Mouse (Mus musculus): ENCODE measurements around the gene Glrb. TPM values are rescaled to one million over a fixed set of nuclear protein-coding genes. Genes with fewer than 3 reads are reported as not detected.

Glrb gene
- polyA plus RNA-seq, 1 experiment from 2014 or later = 14.7 TPM

DNA sequence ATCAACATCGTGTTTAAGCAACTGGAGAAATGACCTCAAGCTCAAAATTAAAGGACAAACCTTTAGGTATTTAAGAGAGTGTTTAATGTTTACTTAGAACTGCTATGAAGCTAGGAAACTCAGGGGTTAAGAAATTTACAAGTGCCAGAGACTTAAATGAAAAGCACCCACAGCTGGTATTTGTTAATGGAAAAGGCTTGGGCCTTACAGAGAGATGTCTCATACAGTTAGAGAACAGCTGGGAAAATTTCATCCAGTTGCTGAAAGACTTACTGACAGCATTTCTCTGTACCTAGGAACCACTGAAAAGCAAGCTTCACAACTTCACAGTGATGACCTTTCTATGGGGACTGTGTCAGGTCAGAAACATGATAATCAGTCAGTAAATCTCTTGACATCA lies 28.3 kb downstream of the Glrb start:
- Histone ChIP-seq H3K9ac (ENCODE audit: low read depth, low read length) (no peak overlapping the region), H3K4me2 (replicated peaks; ENCODE audit: low read depth, low read length) (no peak overlapping the region), H3K4me1 (replicated peaks; ENCODE audit: control insufficient read depth, insufficient read depth, low read length) (no peaks in the 10 kb centered on the region), H3K36me3 (ENCODE audit: control insufficient read depth, insufficient read depth, low read length) (no peaks in the 10 kb centered on the region), H3K27ac (ENCODE audit: low read depth, low read length) (no peak overlapping the region), H3K27me3 (ENCODE audit: control insufficient read depth, insufficient read depth, low read length) (no peaks in the 10 kb centered on the region), H3K9me3 (ENCODE audit: control insufficient read depth, low read length) (no peaks in the 10 kb centered on the region), H3K4me3 (ENCODE audit: low read depth, low read length) (no peak overlapping the region)
- DNase-seq (ENCODE audit: low spot score) (no peak), ATAC-seq (ENCODE audit: low FRiP score) (no peak)
- 66% methylated on average over 1 of the region's 1 CpGs for WGBS

DNA sequence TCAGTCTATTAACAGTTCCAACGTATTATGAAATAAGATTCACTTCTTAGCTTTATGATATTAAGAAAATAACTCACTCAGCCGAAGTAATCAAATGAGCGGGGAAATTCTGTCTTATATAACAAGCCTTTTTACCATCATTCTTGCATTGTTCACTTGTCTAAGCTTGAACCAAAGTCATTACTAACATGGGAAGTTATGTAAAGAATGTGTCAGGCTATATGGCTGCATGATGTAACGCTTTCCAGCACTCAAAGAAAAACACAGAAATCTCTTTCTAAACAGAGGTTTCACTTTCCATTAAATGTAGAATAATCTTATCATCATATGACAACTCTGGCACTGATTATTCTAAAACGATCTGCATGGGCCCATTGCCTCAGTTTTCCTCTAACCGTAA lies 29.9 kb downstream of the Glrb start:
- WGBS = 79% methylated on average over 6 of the region's 6 CpGs

GRCm38 (mm10) chr3:80880660-80881293 lies 32.7 kb downstream of the Glrb start:
- no peak for DNase-seq (ENCODE audit: low spot score)
- no peaks in the 10 kb centered on the region for H3K36me3 ChIP-seq (ENCODE audit: control insufficient read depth, insufficient read depth, low read length)
- H3K9me3 ChIP-seq (ENCODE audit: control insufficient read depth, low read length) = no peaks in the 10 kb centered on the region
- no peak overlapping the region for H3K9ac ChIP-seq (ENCODE audit: low read depth, low read length)
- H3K4me1 ChIP-seq (replicated peaks; ENCODE audit: control insufficient read depth, insufficient read depth, low read length) = no peaks in the 10 kb centered on the region
- H3K4me2 ChIP-seq (replicated peaks; ENCODE audit: low read depth, low read length) = no peak overlapping the region
- no peaks in the 10 kb centered on the region for H3K27me3 ChIP-seq (ENCODE audit: control insufficient read depth, insufficient read depth, low read length)
- H3K27ac ChIP-seq (ENCODE audit: low read depth, low read length) = no peak overlapping the region
- no peak overlapping the region for H3K4me3 ChIP-seq (ENCODE audit: low read depth, low read length)
- peak; percentile 53 for ATAC-seq (ENCODE audit: low FRiP score)
- WGBS = 81% methylated on average over 6 of the region's 6 CpGs

More for the DNA sequence above, 29.9 kb downstream of the Glrb start:
- Histone ChIP-seq H3K4me1 (replicated peaks; ENCODE audit: control insufficient read depth, insufficient read depth, low read length) (no peaks in the 10 kb centered on the region), H3K36me3 (ENCODE audit: control insufficient read depth, insufficient read depth, low read length) (no peaks in the 10 kb centered on the region), H3K9ac (ENCODE audit: low read depth, low read length) (no peak overlapping the region), H3K27ac (ENCODE audit: low read depth, low read length) (no peak overlapping the region), H3K4me2 (replicated peaks; ENCODE audit: low read depth, low read length) (no peak overlapping the region), H3K9me3 (ENCODE audit: control insufficient read depth, low read length) (no peaks in the 10 kb centered on the region), H3K4me3 (ENCODE audit: low read depth, low read length) (no peak overlapping the region), H3K27me3 (ENCODE audit: control insufficient read depth, insufficient read depth, low read length) (no peaks in the 10 kb centered on the region)
- no peak for DNase-seq (ENCODE audit: low spot score)
- ATAC-seq (ENCODE audit: low FRiP score) = no peak

- no peak overlapping the region for H3K4me3 ChIP-seq (ENCODE audit: low read depth, low read length)
- H3K27me3 ChIP-seq (ENCODE audit: control insufficient read depth, insufficient read depth, low read length) = no peaks in the 10 kb centered on the region
- H3K36me3 ChIP-seq (ENCODE audit: control insufficient read depth, insufficient read depth, low read length) = no peaks in the 10 kb centered on the region
- H3K4me1 ChIP-seq (replicated peaks; ENCODE audit: control insufficient read depth, insufficient read depth, low read length) = no peaks in the 10 kb centered on the region
- ATAC-seq (ENCODE audit: low FRiP score) (no peak), DNase-seq (ENCODE audit: low spot score) (peak; percentile 47)
- no peak overlapping the region for H3K27ac ChIP-seq (ENCODE audit: low read depth, low read length)
- no peak overlapping the region for H3K4me2 ChIP-seq (replicated peaks; ENCODE audit: low read depth, low read length)
- 54% methylated on average over 5 of the region's 5 CpGs for WGBS
- no peaks in the 10 kb centered on the region for H3K9me3 ChIP-seq (ENCODE audit: control insufficient read depth, low read length)
- H3K9ac ChIP-seq (ENCODE audit: low read depth, low read length) = no peak overlapping the region
Observed at GRCm38 (mm10) chr3:80878571-80878970, 34.9 kb downstream of the Glrb start.

GRCm38 (mm10) chr3:80874690-80875353 lies 38.6 kb downstream of the Glrb start:
- H3K9ac ChIP-seq (ENCODE audit: low read depth, low read length) = no peak overlapping the region
- ATAC-seq (ENCODE audit: low FRiP score) = no peak

DNA sequence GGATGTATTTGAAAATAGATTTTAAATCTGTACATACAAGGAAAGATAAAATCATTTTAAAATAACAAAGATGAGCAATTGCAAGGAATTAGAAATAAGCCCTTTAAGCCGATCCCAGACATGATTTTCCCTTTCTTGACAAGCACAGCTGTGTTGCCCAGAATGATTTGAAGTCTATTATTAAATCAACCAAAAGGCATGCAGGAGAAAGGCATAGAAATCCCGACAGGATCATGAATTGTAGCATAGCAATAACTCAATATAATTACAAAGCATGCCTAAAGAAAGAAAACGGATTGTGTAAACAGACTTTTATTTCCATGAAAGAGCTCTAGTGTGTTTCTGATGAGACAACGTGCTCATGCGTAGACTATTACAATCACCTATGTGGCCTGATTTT lies 39.4 kb downstream of the Glrb start:
- WGBS = 83% methylated on average over 5 of the region's 5 CpGs

More at GRCm38 (mm10) chr3:80874690-80875353, 38.6 kb downstream of the Glrb start:
- Histone ChIP-seq H3K4me3 (ENCODE audit: low read depth, low read length) (no peak overlapping the region), H3K4me2 (replicated peaks; ENCODE audit: low read depth, low read length) (no peak overlapping the region), H3K36me3 (ENCODE audit: control insufficient read depth, insufficient read depth, low read length) (no peaks in the 10 kb centered on the region), H3K27ac (ENCODE audit: low read depth, low read length) (no peak overlapping the region), H3K9me3 (ENCODE audit: control insufficient read depth, low read length) (no peaks in the 10 kb centered on the region), H3K4me1 (replicated peaks; ENCODE audit: control insufficient read depth, insufficient read depth, low read length) (no peaks in the 10 kb centered on the region), H3K27me3 (ENCODE audit: control insufficient read depth, insufficient read depth, low read length) (no peaks in the 10 kb centered on the region)
- WGBS = 77% methylated on average over 7 of the region's 7 CpGs
- DNase-seq (ENCODE audit: low spot score) = no peak

GRCm38 (mm10) chr3:80871472-80872171 lies 41.8 kb downstream of the Glrb start:
- no peak overlapping the region for H3K4me2 ChIP-seq (replicated peaks; ENCODE audit: low read depth, low read length)
- DNase-seq (ENCODE audit: low spot score) (no peak), ATAC-seq (ENCODE audit: low FRiP score) (no peak)
- 94% methylated on average over 1 of the region's 1 CpGs for WGBS
- H3K4me3 ChIP-seq (ENCODE audit: low read depth, low read length) = no peak overlapping the region
- no peak overlapping the region for H3K27ac ChIP-seq (ENCODE audit: low read depth, low read length)
- no peak overlapping the region for H3K9ac ChIP-seq (ENCODE audit: low read depth, low read length)
- no peaks in the 10 kb centered on the region for H3K27me3 ChIP-seq (ENCODE audit: control insufficient read depth, insufficient read depth, low read length)
- no peaks in the 10 kb centered on the region for H3K9me3 ChIP-seq (ENCODE audit: control insufficient read depth, low read length)
- H3K36me3 ChIP-seq (ENCODE audit: control insufficient read depth, insufficient read depth, low read length) = no peaks in the 10 kb centered on the region
- no peaks in the 10 kb centered on the region for H3K4me1 ChIP-seq (replicated peaks; ENCODE audit: control insufficient read depth, insufficient read depth, low read length)

More for the DNA sequence above, 39.4 kb downstream of the Glrb start:
- Histone ChIP-seq H3K9ac (ENCODE audit: low read depth, low read length) (no peak overlapping the region), H3K4me3 (ENCODE audit: low read depth, low read length) (no peak overlapping the region), H3K9me3 (ENCODE audit: control insufficient read depth, low read length) (no peaks in the 10 kb centered on the region), H3K4me1 (replicated peaks; ENCODE audit: control insufficient read depth, insufficient read depth, low read length) (no peaks in the 10 kb centered on the region), H3K36me3 (ENCODE audit: control insufficient read depth, insufficient read depth, low read length) (no peaks in the 10 kb centered on the region), H3K27me3 (ENCODE audit: control insufficient read depth, insufficient read depth, low read length) (no peaks in the 10 kb centered on the region), H3K27ac (ENCODE audit: low read depth, low read length) (no peak overlapping the region), H3K4me2 (replicated peaks; ENCODE audit: low read depth, low read length) (no peak overlapping the region)
- DNase-seq (ENCODE audit: low spot score) (no peak), ATAC-seq (ENCODE audit: low FRiP score) (no peak)

DNA sequence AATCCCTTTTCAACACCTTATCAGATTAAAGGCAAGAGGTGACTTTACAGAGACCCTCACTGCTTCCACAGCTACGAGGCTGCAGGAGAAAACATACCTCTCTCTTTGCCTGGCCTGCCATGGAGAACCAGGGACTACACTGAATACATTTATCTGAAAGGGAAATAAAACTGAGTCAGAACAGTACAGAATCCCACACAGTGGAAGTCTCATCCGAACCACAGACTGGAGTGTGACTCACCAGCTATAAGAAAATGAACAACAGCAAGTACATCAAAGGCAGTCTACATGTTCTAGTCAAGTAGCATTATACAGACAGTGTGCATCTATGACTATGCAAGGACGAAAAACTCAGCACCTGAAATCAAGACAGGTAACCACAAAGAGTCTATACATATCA lies 46.1 kb downstream of the Glrb start:
- ATAC-seq (ENCODE audit: low FRiP score) (no peak), DNase-seq (ENCODE audit: low spot score) (no peak)
- H3K4me1 ChIP-seq (replicated peaks; ENCODE audit: control insufficient read depth, insufficient read depth, low read length) = no peaks in the 10 kb centered on the region
- 79% methylated on average over 3 of the region's 3 CpGs for WGBS
- no peak overlapping the region for H3K4me2 ChIP-seq (replicated peaks; ENCODE audit: low read depth, low read length)
- H3K27me3 ChIP-seq (ENCODE audit: control insufficient read depth, insufficient read depth, low read length) = no peaks in the 10 kb centered on the region
- no peaks in the 10 kb centered on the region for H3K36me3 ChIP-seq (ENCODE audit: control insufficient read depth, insufficient read depth, low read length)
- no peak overlapping the region for H3K9ac ChIP-seq (ENCODE audit: low read depth, low read length)
- H3K9me3 ChIP-seq (ENCODE audit: control insufficient read depth, low read length) = no peaks in the 10 kb centered on the region
- no peak overlapping the region for H3K27ac ChIP-seq (ENCODE audit: low read depth, low read length)
- no peak overlapping the region for H3K4me3 ChIP-seq (ENCODE audit: low read depth, low read length)

Data from hindbrain, embryonic 11.5 days (tissue).